Mouse (Mus musculus) ES-E14 (cell line): ENCODE measurements around the gene Txndc15. TPM values are rescaled to one million over a fixed set of nuclear protein-coding genes. Genes with fewer than 3 reads are reported as not detected.
"Not testable (repeated sequence)": the region's sequence is repeated elsewhere in the genome, so short reads cannot be mapped to it uniquely, and the experiment has no call there.

Experiments
- DNase-seq: peaks from one replicate; pipeline ENCODE4 v3.0.0-alpha.2; 2013; ENCODE audit warnings: low read depth, low spot score
- H3K27ac ChIP-seq: 2 replicates; pipeline ENCODE4 v1.5.1; 2012; ENCODE audit warnings: low read depth, mild to moderate bottlenecking, low read length, moderate library complexity, mixed read lengths; ENCODE audit not compliant: poor library complexity, insufficient read depth, severe bottlenecking
- H3K36me3 ChIP-seq: 2 replicates; pipeline ENCODE4 v1.6.1; 2012; ENCODE audit warnings: mild to moderate bottlenecking, low read length, moderate library complexity, mixed read lengths; ENCODE audit not compliant: control insufficient read depth, poor library complexity, insufficient read depth, severe bottlenecking
- H3K4me1 ChIP-seq, 2 experiments: fragments of 150-350 bp in 1 of 2; sonication (generic) in 1 of 2; 2 replicates each; pipeline ENCODE4 v1.6.1; 2012; ENCODE audit warnings: low read length in 2 of 2, mild to moderate bottlenecking in 1 of 2, mixed read lengths in 1 of 2; ENCODE audit not compliant: control insufficient read depth in 2 of 2, insufficient read depth in 2 of 2, poor library complexity in 1 of 2
- H3K4me3 ChIP-seq, 2 experiments: fragments of 150-350 bp in 1 of 2; sonication (generic) in 1 of 2; 2 replicates each; pipeline ENCODE4 v1.5.1; 2012; ENCODE audit warnings: low read length in 2 of 2, low read depth in 1 of 2, mild to moderate bottlenecking in 1 of 2, mixed read lengths in 1 of 2; ENCODE audit not compliant: insufficient read depth in 1 of 2, poor library complexity in 1 of 2, severe bottlenecking in 1 of 2
- H3K9ac ChIP-seq: 2 replicates; pipeline ENCODE4 v1.6.1; 2012; ENCODE audit warnings: low read depth, mild to moderate bottlenecking, low read length, mixed read lengths; ENCODE audit not compliant: poor library complexity, insufficient read depth, severe bottlenecking
- H3K9me3 ChIP-seq: fragments of 150-350 bp; sonication (generic); 2 replicates; pipeline ENCODE4 v1.6.1; 2012; ENCODE audit warnings: low read depth, mild to moderate bottlenecking, low read length; ENCODE audit not compliant: control insufficient read depth, insufficient read depth
- CHD2 ChIP-seq: IDR thresholded peaks from 2 replicates; pipeline ENCODE4 v1.6.1; 2014; ENCODE audit warnings: mild to moderate bottlenecking, low read depth, low read length, inconsistent platforms
- HCFC1 ChIP-seq: IDR thresholded peaks from 2 replicates; pipeline ENCODE4 v1.6.1; 2012; ENCODE audit warnings: low read length, inconsistent platforms, borderline replicate concordance; ENCODE audit not compliant: insufficient read depth
- MAFK ChIP-seq: IDR thresholded peaks from 2 replicates; pipeline ENCODE4 v1.6.1; 2014; ENCODE audit warnings: mild to moderate bottlenecking, low read depth, low read length, inconsistent platforms; ENCODE audit not compliant: insufficient read depth
- ZC3H11A ChIP-seq: IDR thresholded peaks from 2 replicates; pipeline ENCODE4 v1.6.1; 2012; ENCODE audit warnings: low read depth, mild to moderate bottlenecking, inconsistent platforms, low read length, borderline replicate concordance
- ZNF384 ChIP-seq: IDR thresholded peaks from 2 replicates; pipeline ENCODE4 v1.6.1; 2012; ENCODE audit warnings: low read depth, low read length, inconsistent platforms
- in situ Hi-C, 2 experiments: fragments of 600-800 bp; cut with MboI; formaldehyde crosslinking; loops; one replicate each; pipeline ENCODE4 v1.15.1; 2025; ENCODE audit warnings: low sequenced_read_pairs in 2 of 2, inconsistent platforms in 1 of 2; ENCODE audit not compliant: unreplicated experiment in 2 of 2
- total RNA-seq: library from RNA; depleted of rRNA; stranded (reverse); fragments of 300-350 nt; gene quantifications from 2 replicates; pipeline ENCODE4 v1.2.3, GENCODE M21; 2012

The Txndc15 gene
- total RNA-seq, 1 experiment, result 56.9 TPM

- H3K27ac ChIP-seq, result peak within 1 kb of the TSS; percentile 96
Observed at GRCm38 (mm10) chr13:55692535-55693242, 21.8 kb upstream of the Txndc15 start, which contains the start of gene B230219D22Rik. Gene B230219D22Rik (plus strand): TSS chr13:55693124.

GRCm38 (mm10) chr13:55693243-55693721, 21.2 kb upstream of the Txndc15 start:
- peaks cover 4 to 12% of the 10 kb centered on the region in 2 experiments; a peak in 2 of 4 replicates for H3K4me1 ChIP-seq
- H3K27ac ChIP-seq, result peak overlapping the region; percentile 96
- no peak for DNase-seq
- no peak for TF ChIP-seq ZNF384
- TF ChIP-seq CHD2, result no peak
- TF ChIP-seq ZC3H11A, result no peak
- TF ChIP-seq HCFC1, result no peak
- no peak for TF ChIP-seq MAFK
- H3K9me3 ChIP-seq, result no peaks in the 10 kb centered on the region
- H3K9ac ChIP-seq, result peak overlapping the region; percentile 100
- in situ Hi-C loops, result no loop called here
- H3K36me3 ChIP-seq, result peaks cover 2% of the 10 kb centered on the region; the same call in 1 of the 2 replicates
- peak overlapping the region; percentile 83 to 100 for H3K4me3 ChIP-seq

More at GRCm38 (mm10) chr13:55692535-55693242, 21.8 kb upstream of the Txndc15 start, which contains the start of gene B230219D22Rik:
- Histone ChIP-seq H3K4me1 (peaks cover 7 to 11% of the 10 kb centered on the region in 2 experiments; a peak in 3 of 4 replicates), H3K9me3 (no peaks in the 10 kb centered on the region), H3K9ac (peak within 1 kb of the TSS; percentile 100), H3K36me3 (peaks cover 2% of the 10 kb centered on the region; the same call in 1 of the 2 replicates), H3K4me3 (peak within 1 kb of the TSS; percentile 83 to 100)
- in situ Hi-C loops, result no loop called here
- DNase-seq, result peak; percentile 80
- TF ChIP-seq CHD2 (peak; percentile 99), MAFK (no peak), HCFC1 (peak; percentile 54; the same call in 1 of the 2 replicates)

GRCm38 (mm10) chr13:55694110-55694509, 20.3 kb upstream of the Txndc15 start:
- H3K9ac ChIP-seq, result peak overlapping the region; percentile 100
- DNase-seq, result no peak
- no peaks in the 10 kb centered on the region for H3K9me3 ChIP-seq
- H3K4me3 ChIP-seq, result peak overlapping the region; percentile 83 to 100
- peaks cover 5% of the 10 kb centered on the region; the same call in 1 of the 2 replicates for H3K36me3 ChIP-seq
- TF ChIP-seq MAFK (no peak), CHD2 (no peak), ZC3H11A (no peak), ZNF384 (no peak)
- H3K27ac ChIP-seq, result no peak overlapping the region
- peaks cover 4 to 15% of the 10 kb centered on the region in 2 experiments; a peak in 2 of 4 replicates for H3K4me1 ChIP-seq
- in situ Hi-C loops, result no loop called here

- H3K9me3 ChIP-seq, H3K9ac ChIP-seq, DNase-seq, H3K27ac ChIP-seq, H3K4me3 ChIP-seq, in situ Hi-C loops: not testable (repeated sequence)
- Histone ChIP-seq H3K36me3 (peaks cover 10% of the 10 kb centered on the region), H3K4me1 (peaks cover 4 to 15% of the 10 kb centered on the region in 2 experiments; a peak in 2 of 4 replicates)
- peak; percentile 57; the same call in 1 of the 2 replicates for TF ChIP-seq ZNF384
Observed at GRCm38 (mm10) chr13:55695989-55696388, 18.5 kb upstream of the Txndc15 start.
